Mouse (Mus musculus) limb, embryonic 14.5 days (tissue): ENCODE results near the gene Acsf3. TPM values are rescaled to one million over a fixed set of nuclear protein-coding genes. Genes with fewer than 3 reads are reported as not detected.

Experiments
- ATAC-seq: fragments of 200-750 bp; cut with Nextera tagmentation; 2 replicates; pipeline ENCODE4 v1.8.0; 2017; ENCODE audit warnings: low read depth, moderate number of reproducible peaks, moderate TSS enrichment; ENCODE audit not compliant: low FRiP score
- DNase-seq: peaks from one replicate; pipeline ENCODE4 v3.0.0-alpha.2; 2015; ENCODE audit warnings: low spot score
- H3K27ac ChIP-seq: fragments of 300-500 bp; sonication (generic); replicated peaks from 2 replicates; pipeline ENCODE4 v1.5.1; 2014; ENCODE audit warnings: low read depth, mild to moderate bottlenecking, low read length, moderate library complexity, mixed read lengths
- H3K27me3 ChIP-seq: fragments of 300-500 bp; sonication (generic); 2 replicates; pipeline ENCODE4 v1.6.1; 2014; ENCODE audit warnings: low read length, mixed read lengths; ENCODE audit not compliant: control insufficient read depth, insufficient read depth
- H3K36me3 ChIP-seq: fragments of 300-500 bp; sonication (generic); 2 replicates; pipeline ENCODE4 v1.6.1; 2014; ENCODE audit warnings: mild to moderate bottlenecking, low read length, moderate library complexity, mixed read lengths; ENCODE audit not compliant: control insufficient read depth, insufficient read depth
- H3K4me1 ChIP-seq: fragments of 300-500 bp; sonication (generic); 2 replicates; pipeline ENCODE4 v1.6.1; 2014; ENCODE audit warnings: antibody characterized with exemption, low read length, mixed read lengths; ENCODE audit not compliant: control insufficient read depth, insufficient read depth
- H3K4me2 ChIP-seq: fragments of 300-500 bp; sonication (generic); replicated peaks from 2 replicates; pipeline ENCODE4 v1.6.1; 2014; ENCODE audit warnings: low read depth, mild to moderate bottlenecking, low read length, moderate library complexity; ENCODE audit not compliant: severe bottlenecking
- H3K4me3 ChIP-seq: fragments of 300-500 bp; sonication (generic); replicated peaks from 2 replicates; pipeline ENCODE4 v1.5.1; 2014; ENCODE audit warnings: low read length
- H3K9ac ChIP-seq: fragments of 300-500 bp; sonication (generic); 2 replicates; pipeline ENCODE4 v1.6.1; 2014; ENCODE audit warnings: mild to moderate bottlenecking, low read depth, low read length, moderate library complexity; ENCODE audit not compliant: severe bottlenecking
- H3K9me3 ChIP-seq: fragments of 300-500 bp; sonication (generic); 2 replicates; pipeline ENCODE4 v1.6.1; 2016; ENCODE audit warnings: low read length; ENCODE audit not compliant: control insufficient read depth
- POLR2A ChIP-seq: fragments of 200-500 bp; IDR thresholded peaks from 2 replicates; pipeline ENCODE4 v1.8.0; 2012; ENCODE audit warnings: inconsistent platforms, mild to moderate bottlenecking, moderate library complexity, borderline replicate concordance; ENCODE audit not compliant: insufficient read depth, insufficient read length; ENCODE audit errors: extremely low read depth
- WGBS: fragments of 180-500 bp; shearing (Covaris S2); extraction: QIAGEN DNeasy Blood & Tissue Kit; methylation state at CpG from one replicate; pipeline ENCODE4 v1.1.7; 2014; 5-methylcytosine and 5-hydroxymethylcytosine counted together
- polyA plus RNA-seq, 2 experiments: library from polyadenylated mRNA; depleted of rRNA in 1 of 2; stranded (reverse) in 1 of 2; unstranded in 1 of 2; fragments of >200 nt; fragmentation: Nextera tagmentation in 1 of 2; extraction: Ambion mirVana in 1 of 2; gene quantifications; 2 replicates each; pipeline versions ENCODE4 v1.2.1 to v1.2.3; 2012 to 2014

Gene Acsf3
- polyA plus RNA-seq (2012; rRNA removed) (19.1 and 20.3 TPM in 2 replicates), polyA plus RNA-seq (2014; fragmentation: Nextera tagmentation; extraction: Ambion mirVana) (15.4 and 19.4 TPM in 2 replicates)

DNA sequence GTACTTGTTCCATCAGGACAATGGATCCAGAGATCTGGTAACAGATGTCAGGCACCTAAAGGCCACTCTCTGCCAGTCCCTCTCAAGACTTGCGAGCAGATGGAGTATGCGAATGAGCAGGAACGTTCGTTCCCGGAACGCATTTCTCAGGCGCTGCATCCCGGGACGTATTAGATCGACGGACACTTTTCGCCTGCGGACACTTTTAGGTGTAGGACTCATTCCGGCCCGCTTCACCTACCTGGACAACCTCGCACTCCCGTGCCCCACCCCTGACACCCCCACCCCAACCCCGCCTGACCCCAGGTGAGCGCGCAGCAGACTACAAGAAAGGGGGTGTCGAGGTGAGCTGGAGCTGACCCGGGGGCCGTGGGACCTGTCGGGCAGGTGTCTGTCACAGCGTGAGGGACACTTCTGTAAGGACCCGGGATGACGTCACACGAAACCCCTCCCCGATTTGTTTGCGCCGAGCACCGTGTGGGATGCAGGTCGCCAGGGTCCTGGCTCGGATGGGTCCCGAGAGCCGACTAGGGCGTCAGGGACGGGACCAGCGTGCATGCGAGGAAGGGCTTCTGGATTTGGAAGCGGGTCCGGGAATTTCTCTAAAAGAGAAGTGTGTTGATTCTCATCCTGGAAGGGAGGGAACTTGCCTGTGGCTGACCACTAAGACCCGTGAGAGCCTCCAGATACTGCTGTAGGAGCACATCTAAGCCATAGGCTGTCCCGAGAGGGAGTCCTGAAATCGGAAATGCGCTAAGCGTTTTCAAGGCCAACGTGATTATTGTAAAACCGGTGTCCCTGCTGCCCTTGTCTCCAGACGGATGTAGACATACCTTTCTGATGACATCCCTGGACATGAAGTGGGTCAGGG, at the start of gene Acsf3:
Gene Acsf3 (plus strand): TSS at position 202 of the 871 bp plus-strand sequence.
- Histone ChIP-seq H3K27ac (no peak within 1 kb of the TSS), H3K27me3 (no peaks in the 10 kb centered on the region), H3K9me3 (no peaks in the 10 kb centered on the region), H3K36me3 (peaks cover 4% of the 10 kb centered on the region), H3K4me3 (peak within 1 kb of the TSS; percentile 75), H3K9ac (peak within 1 kb of the TSS; percentile 85), H3K4me2 (peak within 1 kb of the TSS; percentile 87), H3K4me1 (0 out of 2 replicates have a peak, but pooled peaks cover 3% of the 10 kb centered on the region)
- no peak for TF ChIP-seq POLR2A
- ATAC-seq (peak; percentile 77), DNase-seq (peak; percentile 58)
- WGBS: under 1% methylated on average over 50 of the region's 50 CpGs

DNA sequence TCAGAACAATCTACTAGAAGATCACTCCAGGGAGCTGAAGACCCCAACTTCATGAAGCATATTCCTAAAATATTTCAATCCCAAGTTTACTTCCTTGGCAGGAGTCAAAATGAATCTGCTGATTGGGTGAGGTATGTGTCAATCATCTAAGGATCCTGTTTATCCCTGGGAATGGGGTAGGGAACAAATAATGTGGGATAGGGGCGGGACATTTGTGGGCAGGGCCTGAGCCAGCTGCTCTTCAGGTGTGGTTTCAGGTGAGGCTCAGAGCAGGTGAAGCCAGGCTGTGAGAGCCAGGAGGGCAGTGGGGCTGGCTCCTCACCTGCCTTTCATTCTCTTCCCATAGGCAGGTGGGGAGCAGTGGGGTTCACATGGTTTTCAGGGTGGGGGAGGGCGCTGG, 48.5 kb upstream of the Acsf3 start:
- no peak overlapping the region for H3K9ac ChIP-seq
- H3K9me3 ChIP-seq: no peaks in the 10 kb centered on the region
- no peak for TF ChIP-seq POLR2A
- no peaks in the 10 kb centered on the region for H3K36me3 ChIP-seq
- no peaks in the 10 kb centered on the region for H3K4me1 ChIP-seq
- 46% methylated on average over 2 of the region's 2 CpGs for WGBS
- H3K27me3 ChIP-seq: no peaks in the 10 kb centered on the region; the same call in 1 of the 2 replicates
- H3K4me2 ChIP-seq: no peak overlapping the region
- no peak for ATAC-seq
- H3K4me3 ChIP-seq: no peak overlapping the region
- no peak overlapping the region for H3K27ac ChIP-seq
- DNase-seq: no peak

DNA sequence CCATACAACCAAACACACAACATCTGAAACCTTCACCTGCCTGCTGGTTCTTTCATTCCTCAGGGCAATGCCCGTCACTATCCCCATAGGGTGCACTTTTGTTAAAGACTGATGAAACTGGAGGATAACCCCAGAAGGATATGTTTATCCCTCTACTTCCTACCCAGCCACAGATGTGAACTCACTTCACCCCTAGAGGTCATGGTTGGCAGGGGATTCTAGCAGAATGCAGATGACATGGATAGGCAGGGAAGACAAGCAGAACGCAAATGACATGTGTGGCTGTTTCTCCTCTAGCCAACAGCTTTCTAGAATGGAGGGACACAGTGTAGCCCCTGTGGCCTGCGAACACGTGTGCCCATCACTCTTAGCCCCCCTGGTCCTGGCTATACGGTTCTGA, 47.9 kb upstream of the Acsf3 start:
- Histone ChIP-seq H3K27ac (no peak overlapping the region), H3K36me3 (no peaks in the 10 kb centered on the region), H3K4me3 (no peak overlapping the region), H3K4me2 (no peak overlapping the region), H3K4me1 (no peaks in the 10 kb centered on the region), H3K9me3 (no peaks in the 10 kb centered on the region), H3K9ac (no peak overlapping the region), H3K27me3 (no peaks in the 10 kb centered on the region; the same call in 1 of the 2 replicates)
- no peak for TF ChIP-seq POLR2A
- 71% methylated on average over 5 of the region's 5 CpGs for WGBS
- DNase-seq (no peak), ATAC-seq (no peak)

DNA sequence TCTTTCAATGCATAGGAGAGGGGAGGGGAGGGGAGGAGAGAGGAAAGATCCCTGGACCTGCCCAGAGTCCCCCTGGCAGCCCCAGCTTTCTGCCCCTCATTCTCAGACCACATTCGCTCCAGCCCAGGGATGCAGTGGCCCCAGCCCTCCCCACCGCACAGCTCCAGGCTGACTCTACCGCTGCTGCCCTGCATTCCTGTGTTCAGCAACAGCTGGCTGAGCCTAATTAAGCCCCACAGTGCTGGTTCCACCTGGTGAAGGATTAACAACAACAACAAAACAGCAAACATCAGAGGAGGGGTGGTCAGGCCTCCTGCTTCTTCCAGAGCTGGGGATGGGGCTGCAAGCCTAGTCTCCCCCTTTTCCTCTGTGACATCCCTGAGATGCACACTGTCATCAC, 46.7 kb upstream of the Acsf3 start:
- Histone ChIP-seq H3K9me3 (no peaks in the 10 kb centered on the region), H3K9ac (no peak overlapping the region), H3K4me1 (no peaks in the 10 kb centered on the region), H3K27ac (no peak overlapping the region), H3K27me3 (no peaks in the 10 kb centered on the region), H3K4me2 (no peak overlapping the region), H3K4me3 (no peak overlapping the region), H3K36me3 (no peaks in the 10 kb centered on the region)
- WGBS: 5% methylated on average over 3 of the region's 3 CpGs
- no peak for TF ChIP-seq POLR2A
- DNase-seq: no peak
- ATAC-seq: no peak

DNA sequence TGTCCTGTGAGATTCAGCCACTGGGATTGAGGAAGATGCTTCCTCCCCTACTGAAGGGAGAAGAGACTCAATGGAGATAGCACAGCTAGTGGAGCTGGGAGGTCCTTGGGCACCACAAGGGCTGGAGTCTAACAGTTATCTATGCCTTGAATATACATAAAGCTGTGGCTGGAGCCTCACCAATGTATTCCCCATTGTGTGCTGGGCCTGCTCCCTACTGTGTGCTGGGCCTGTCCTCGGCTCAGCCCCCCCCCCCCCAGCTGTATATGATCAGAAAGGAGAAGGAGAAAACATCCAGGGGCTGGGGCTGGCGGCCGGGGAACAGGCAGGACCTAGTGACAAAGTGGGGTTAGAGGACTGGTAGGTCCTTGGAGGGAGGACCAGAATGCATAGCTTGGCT, 40.2 kb upstream of the Acsf3 start:
- ATAC-seq (no peak), DNase-seq (no peak)
- 63% methylated on average over 3 of the region's 3 CpGs for WGBS
- H3K4me2 ChIP-seq: no peak overlapping the region
- no peaks in the 10 kb centered on the region for H3K36me3 ChIP-seq
- H3K9ac ChIP-seq: no peak overlapping the region
- 0 out of 2 replicates have a peak, but pooled peaks cover 3% of the 10 kb centered on the region for H3K4me1 ChIP-seq
- no peak overlapping the region for H3K4me3 ChIP-seq
- no peak for TF ChIP-seq POLR2A
- H3K9me3 ChIP-seq: no peaks in the 10 kb centered on the region
- no peak overlapping the region for H3K27ac ChIP-seq
- no peaks in the 10 kb centered on the region for H3K27me3 ChIP-seq
